Mouse (Mus musculus) embryonic stem cell, embryonic (primary cell): ENCODE measurements around the gene Nme4.

Experiments used
- CTCF ChIA-PET, 4 experiments: fragments of 300-600 bp in 2 of 4; fragments of 350-600 bp in 2 of 4; sonication (Branson Sonifier 250); formaldehyde crosslinking; loops; one replicate each; lab custom pipeline; 2022; ENCODE audit warnings: inconsistent platforms in 2 of 4; lab: Charles Lee
- POLR2A ChIA-PET, 4 experiments: fragments of 300-600 bp in 2 of 4; fragments of 350-600 bp in 2 of 4; sonication (Branson Sonifier 250); formaldehyde crosslinking; loops; one replicate each; lab custom pipeline; 2022; ENCODE audit warnings: antibody characterized with exemption in 4 of 4, inconsistent platforms in 1 of 4; lab: Charles Lee

The Nme4 gene

GRCm38 (mm10) chr17:26100166-26100565 is 4.8 kb upstream of the Nme4 start:
- ChIA-PET POLR2A (interaction anchor here in 2 of 4 experiments (0.9 to 11.1 kb wide), 7 partner anchors 10 to 31 kb away, joined by 3 to 106 read pairs (median 4); partner anchors contain the start of genes Tmem8 (in 2 of the 2), Decr2 (in 1 of the 2) and Rab11fip3 (in 1 of the 2)), CTCF (interaction anchor here in 2 of 4 experiments (0.6 to 1.5 kb wide), 4 partner anchors 23 to 817 kb away, joined by 3 to 6 read pairs (median 4); partner anchors contain the start of genes Kifc5b (in 1 of the 2) and Mrpl28 (in 1 of the 2))

- ChIA-PET POLR2A (interaction anchor here in 1 of 4 experiments (0.7 to 11.1 kb wide), 5 partner anchors 9 to 31 kb away, joined by 3 to 106 read pairs (median 3); partner anchors contain the start of genes Decr2, Rab11fip3 and Tmem8), CTCF (interaction anchor here in 2 of 4 experiments (0.7 kb wide), 2 partner anchors 9 to 818 kb away, joined by 3 read pairs; partner anchors contain the start of genes Decr2 (in 1 of the 2) and Kifc5b (in 1 of the 2))
Observed at GRCm38 (mm10) chr17:26099316-26099715, 3.9 kb upstream of the Nme4 start.

- CTCF ChIA-PET = interaction anchor here in 1 of 4 experiments (0.7 kb wide), 1 partner anchor 8 kb away, joined by 3 read pairs; the partner anchor contains the start of gene Decr2
- POLR2A ChIA-PET = interaction anchor here in 2 of 4 experiments (1.5 to 11.1 kb wide), 3 partner anchors 11 to 29 kb away, joined by 3 to 106 read pairs (median 3); partner anchors contain the start of genes Rab11fip3 (in 1 of the 2) and Tmem8 (in 1 of the 2)
Observed at GRCm38 (mm10) chr17:26098461-26098860, 3.1 kb upstream of the Nme4 start.

GRCm38 (mm10) chr17:26094531-26095110 is 781 bp downstream of the Nme4 start:
- CTCF ChIA-PET = interaction anchor here (0.5 to 2.0 kb wide), 9 partner anchors 18 to 297 kb away, joined by 3 to 7 read pairs (median 4); partner anchors contain the start of genes Mrpl28 (in 1 of the 4) and Tmem8 (in 1 of the 4)
- POLR2A ChIA-PET = interaction anchor here (0.6 to 11.1 kb wide), 33 partner anchors 9 to 286 kb away, joined by 3 to 106 read pairs (median 3); partner anchors contain the start of genes Rab11fip3 (in 3 of the 4), Tmem8 (in 2 of the 4), Fbxl16 (in 1 of the 4) and Luc7l (in 1 of the 4)

GRCm38 (mm10) chr17:26089905-26090632 is 5.3 kb downstream of the Nme4 start, which contains the start of gene Decr2:
Decr2 (minus strand) TSS chr17:26090337.
- ChIA-PET CTCF (interaction anchor here (0.6 to 2.9 kb wide), 46 partner anchors 9 to 363 kb away, joined by 3 to 22 read pairs (median 4); partner anchors contain the start of genes Rab11fip3 (in 2 of the 4), Tmem8 (in 2 of the 4), Axin1 (in 1 of the 4) and Fam234a (in 1 of the 4)), POLR2A (interaction anchor here in 3 of 4 experiments (0.5 to 3.3 kb wide), 43 partner anchors 9 to 1132 kb away, joined by 3 to 39 read pairs (median 4); partner anchors contain the start of genes Rab11fip3 (in 3 of the 3), Tmem8 (in 2 of the 3), Axin1 (in 1 of the 3) and Chtf18 (in 1 of the 3))

GRCm38 (mm10) chr17:26087059-26087564 is 8.3 kb downstream of the Nme4 start:
- CTCF ChIA-PET = interaction anchor here (0.6 to 1.5 kb wide), 11 partner anchors 10 to 583 kb away, joined by 3 to 10 read pairs (median 3); partner anchors contain the start of genes Rab11fip3 (in 2 of the 4) and Axin1 (in 1 of the 4)
- POLR2A ChIA-PET = interaction anchor here in 3 of 4 experiments (0.6 to 2.2 kb wide), 14 partner anchors 10 to 185 kb away, joined by 3 to 11 read pairs (median 3); partner anchors contain the start of gene Rab11fip3 (in 1 of the 3)

- POLR2A ChIA-PET = interaction anchor here in 3 of 4 experiments (0.6 to 2.6 kb wide), 16 partner anchors 8 to 336 kb away, joined by 3 to 13 read pairs (median 3); partner anchors contain the start of genes Rab11fip3 (in 3 of the 3), Decr2 (in 2 of the 3) and Mettl26 (in 1 of the 3)
- CTCF ChIA-PET = interaction anchor here (0.5 to 2.3 kb wide), 7 partner anchors 10 to 1951 kb away, joined by 3 to 8 read pairs (median 5); partner anchors contain the start of genes Decr2 (in 1 of the 4) and Rab11fip3 (in 1 of the 4)
Observed at GRCm38 (mm10) chr17:26080867-26081266, 14.5 kb downstream of the Nme4 start.

- ChIA-PET CTCF (no interaction called here), POLR2A (interaction anchor here in 2 of 4 experiments (0.6 to 1.7 kb wide), 3 partner anchors 9 to 867 kb away, joined by 4 to 6 read pairs (median 6); partner anchors contain the start of genes Decr2 (in 1 of the 2) and Rab11fip3 (in 1 of the 2))
Observed at GRCm38 (mm10) chr17:26078851-26079250, 16.6 kb downstream of the Nme4 start.

GRCm38 (mm10) chr17:26075246-26075645 is 20.2 kb downstream of the Nme4 start:
- POLR2A ChIA-PET = interaction anchor here in 2 of 4 experiments (0.6 to 1.8 kb wide), 3 partner anchors 9 to 13 kb away, joined by 3 to 5 read pairs (median 3); no protein-coding TSS in a partner anchor
- CTCF ChIA-PET = no interaction called here

- CTCF ChIA-PET = interaction anchor here in 1 of 4 experiments (0.9 to 2.9 kb wide), 2 partner anchors 20 to 61 kb away, joined by 3 to 9 read pairs; partner anchors contain the start of gene Decr2
- POLR2A ChIA-PET = interaction anchor here in 3 of 4 experiments (0.8 to 5.4 kb wide), 11 partner anchors 8 to 237 kb away, joined by 3 to 79 read pairs (median 6); partner anchors contain the start of genes Decr2 (in 2 of the 3) and Stub1 (in 1 of the 3)
Observed at GRCm38 (mm10) chr17:26070136-26070535, 25.3 kb downstream of the Nme4 start.

- ChIA-PET CTCF (interaction anchor here (0.5 to 3.6 kb wide), 22 partner anchors 12 to 1862 kb away, joined by 3 to 21 read pairs (median 4); partner anchors contain the start of gene Decr2 (in 2 of the 4)), POLR2A (interaction anchor here (0.5 to 5.4 kb wide), 73 partner anchors 8 to 480 kb away, joined by 3 to 79 read pairs (median 4); partner anchors contain the start of genes Decr2 (in 3 of the 4), Stub1 (in 2 of the 4), Axin1 (in 1 of the 4) and Capn15 (in 1 of the 4))
Observed at GRCm38 (mm10) chr17:26068831-26069739, 26.3 kb downstream of the Nme4 start, which contains the start of gene Rab11fip3. Rab11fip3 (minus strand) TSS chr17:26069555.

GRCm38 (mm10) chr17:26068024-26068830 is 27.2 kb downstream of the Nme4 start:
- POLR2A ChIA-PET = interaction anchor here (0.6 to 5.4 kb wide), 52 partner anchors 7 to 1540 kb away, joined by 3 to 79 read pairs (median 4); partner anchors contain the start of genes Decr2 (in 2 of the 4), Capn15 (in 1 of the 4), Luc7l (in 1 of the 4) and Mcrip2 (in 1 of the 4)
- CTCF ChIA-PET = interaction anchor here in 3 of 4 experiments (0.5 to 3.6 kb wide), 14 partner anchors 10 to 140 kb away, joined by 3 to 21 read pairs (median 4); partner anchors contain the start of gene Decr2 (in 2 of the 3)

GRCm38 (mm10) chr17:26066488-26067020 is 28.8 kb downstream of the Nme4 start:
- ChIA-PET POLR2A (interaction anchor here in 2 of 4 experiments (0.6 to 1.3 kb wide), 11 partner anchors 8 to 234 kb away, joined by 3 to 4 read pairs (median 3); partner anchors contain the start of gene Stub1 (in 1 of the 2)), CTCF (interaction anchor here in 3 of 4 experiments (0.6 to 3.6 kb wide), 4 partner anchors 24 to 121 kb away, joined by 3 to 21 read pairs (median 6); partner anchors contain the start of gene Decr2 (in 1 of the 3))

GRCm38 (mm10) chr17:26064916-26065315 is 30.5 kb downstream of the Nme4 start:
- ChIA-PET POLR2A (interaction anchor here in 1 of 4 experiments (1.1 to 1.4 kb wide), 2 partner anchors 9 to 26 kb away, joined by 4 to 5 read pairs; no protein-coding TSS in a partner anchor), CTCF (interaction anchor here in 1 of 4 experiments (2.0 kb wide), 1 partner anchor 24 kb away, joined by 7 read pairs; no protein-coding TSS in a partner anchor)
